In genomic region chr5:35969857-35970256, GRCm38 (mm10) we compare ENCODE assay signal across 20 mouse cellular contexts.
A peak's percentile ranks its signal among the peaks of the same experiment; 100 is the strongest.
DNase-seq lines count a peak whose midpoint lies in the region; ATAC-seq lines count a peak whose summit lies in the region.
"Had no signal": no experiment of that assay in that cellular context is flagged by ENCODE, and none has a peak within 500 bp of the region (broad histone marks: within the 10 kb centered on the region; RNA-seq: fewer than 3 reads in every experiment).

No protein-coding gene starts in this region.

- 86% methylated on average over 3 of the region's 3 CpGs for WGBS in limb, embryonic 15.5 days
- 84% methylated on average over 3 of the region's 3 CpGs for WGBS in limb, embryonic 10.5 days
- WGBS in neural tube, embryonic 12.5 days, result 86% methylated on average over 3 of the region's 3 CpGs
- 48% methylated on average over 3 of the region's 3 CpGs for WGBS in stomach, embryonic 15.5 days

- intact Hi-C loops in heart, postnatal 10 days (cut with DNase I), result loop anchor here (10.0 kb wide), 1 partner anchor 215 kb away; the partner anchor contains the start of gene Ablim2
- intact Hi-C loops in heart, postnatal 25 days (cut with DNase I), result loop anchor here (1.0 to 2.0 kb wide), 2 partner anchors 15 to 81 kb away; no protein-coding TSS in a partner anchor

- H3K4me2 ChIP-seq in limb, embryonic 15.5 days, result no peak overlapping the region
- H3K4me2 ChIP-seq in neural tube, embryonic 12.5 days (replicated peaks), result no peak overlapping the region
- no peak overlapping the region for H3K4me2 ChIP-seq in stomach, embryonic 15.5 days

- no peak overlapping the region for H3K9ac ChIP-seq in limb, embryonic 15.5 days
- 0 out of 2 replicates have a peak overlapping the region, but pooled peaks have one; percentile 18 for H3K9ac ChIP-seq in neural tube, embryonic 12.5 days
- no peak overlapping the region for H3K9ac ChIP-seq in stomach, embryonic 15.5 days
- H3K9ac ChIP-seq: liver, postnatal 0 days had no signal

- H3K4me1 ChIP-seq in limb, embryonic 15.5 days, result peaks cover 32% of the 10 kb centered on the region
- peaks cover 9% of the 10 kb centered on the region for H3K4me1 ChIP-seq in limb, embryonic 10.5 days
- peaks cover 8% of the 10 kb centered on the region for H3K4me1 ChIP-seq in neural tube, embryonic 12.5 days
- peaks cover 35% of the 10 kb centered on the region for H3K4me1 ChIP-seq in stomach, embryonic 15.5 days

- no peaks in the 10 kb centered on the region for H3K9me3 ChIP-seq in limb, embryonic 15.5 days
- H3K9me3 ChIP-seq in limb, embryonic 10.5 days (replicated peaks), result no peaks in the 10 kb centered on the region
- no peaks in the 10 kb centered on the region for H3K9me3 ChIP-seq in neural tube, embryonic 12.5 days
- H3K9me3 ChIP-seq in stomach, embryonic 15.5 days, result no peaks in the 10 kb centered on the region

- H3K27me3 ChIP-seq in limb, embryonic 15.5 days, result no peaks in the 10 kb centered on the region
- no peaks in the 10 kb centered on the region for H3K27me3 ChIP-seq in limb, embryonic 10.5 days (ENCODE audit: low read depth, poor library complexity, severe bottlenecking)
- H3K27me3 ChIP-seq in neural tube, embryonic 12.5 days (replicated peaks), result no peaks in the 10 kb centered on the region
- no peaks in the 10 kb centered on the region for H3K27me3 ChIP-seq in stomach, embryonic 15.5 days (replicated peaks)

- peaks cover 59% of the 10 kb centered on the region for H3K36me3 ChIP-seq in limb, embryonic 15.5 days
- peaks cover 75% of the 10 kb centered on the region for H3K36me3 ChIP-seq in limb, embryonic 10.5 days
- H3K36me3 ChIP-seq in neural tube, embryonic 12.5 days, result peaks cover 82% of the 10 kb centered on the region
- H3K36me3 ChIP-seq in stomach, embryonic 15.5 days, result peaks cover 27% of the 10 kb centered on the region; the same call in 1 of the 2 replicates

- DNase-seq in heart, postnatal 10 days, result peak; percentile 64 to 65
- no peak for DNase-seq in heart, postnatal 25 days (ENCODE audit: low spot score)
- DNase-seq in limb, embryonic 10.5 days (ENCODE audit: low spot score), result no peak
- no peak for DNase-seq in neural tube, embryonic 10.5 days (ENCODE audit: extremely low spot score, low spot score)
- DNase-seq in frontal cortex, adult 2 months (ENCODE audit: extremely low spot score in 1 of 2, low spot score in 1 of 2), result no peak
- DNase-seq: adrenal gland, adult 8-10 months; B cell, adult 2 months; cerebellum, adult 11 months; cerebellum, postnatal 25 days; heart, postnatal 36 days; kidney, postnatal 10 days; liver; liver, postnatal 0 days; spleen, adult 18-20 months; thymus, postnatal 25 days had no signal

- no peak for ATAC-seq in limb, embryonic 15.5 days (ENCODE audit: insufficient number of reproducible peaks, low FRiP score, low TSS enrichment, low read depth)
- ATAC-seq in neural tube, embryonic 12.5 days (ENCODE audit: low FRiP score, low read depth), result no peak
- ATAC-seq in stomach, embryonic 15.5 days (ENCODE audit: insufficient read depth, low FRiP score, low read depth), result no peak
- ATAC-seq: intestine, embryonic 16.5 days; liver, postnatal 0 days had no signal

- H3K4me3 ChIP-seq in limb, embryonic 15.5 days, result no peak overlapping the region
- H3K4me3 ChIP-seq in limb, embryonic 10.5 days, result no peak overlapping the region
- H3K4me3 ChIP-seq in neural tube, embryonic 12.5 days, result no peak overlapping the region
- no peak overlapping the region for H3K4me3 ChIP-seq in stomach, embryonic 15.5 days (replicated peaks)
- H3K4me3 ChIP-seq: megakaryocyte, embryonic 14.5 days had no signal

- H3K27ac ChIP-seq in limb, embryonic 15.5 days, result peak overlapping the region; percentile 61; the same call in 1 of the 2 replicates
- H3K27ac ChIP-seq in limb, embryonic 10.5 days, result no peak overlapping the region
- no peak overlapping the region for H3K27ac ChIP-seq in neural tube, embryonic 12.5 days
- H3K27ac ChIP-seq in stomach, embryonic 15.5 days, result peak overlapping the region; percentile 62; the same call in 1 of the 2 replicates

Comparison
In these comparisons a context has a peak if more than half of its experiments do, and no peak if none do; other contexts are left out.
1. DNase-seq: peak in heart, postnatal 10 days (2 of 2); none in heart, postnatal 25 days (single experiment), limb, embryonic 10.5 days (single experiment), neural tube, embryonic 10.5 days (single experiment) and frontal cortex, adult 2 months (0 of 2).
2. H3K27ac ChIP-seq: peak in limb, embryonic 15.5 days (single experiment) and stomach, embryonic 15.5 days (single experiment); none in limb, embryonic 10.5 days (single experiment) and neural tube, embryonic 12.5 days (single experiment).